Mouse (Mus musculus) urinary bladder, postnatal 14 days (tissue): ENCODE results near the gene Gnb2.

Experiments used
- DNase-seq: peaks from one replicate; pipeline ENCODE4 v3.0.0; 2021; ENCODE audit warnings: low spot score

The Gnb2 gene

GRCm38 (mm10) chr5:137539291-137539801 is 6.0 kb upstream of the Gnb2 start:
- DNase-seq, result no peak

GRCm38 (mm10) chr5:137537461-137537860 is 4.2 kb upstream of the Gnb2 start:
- DNase-seq, result no peak

DNA sequence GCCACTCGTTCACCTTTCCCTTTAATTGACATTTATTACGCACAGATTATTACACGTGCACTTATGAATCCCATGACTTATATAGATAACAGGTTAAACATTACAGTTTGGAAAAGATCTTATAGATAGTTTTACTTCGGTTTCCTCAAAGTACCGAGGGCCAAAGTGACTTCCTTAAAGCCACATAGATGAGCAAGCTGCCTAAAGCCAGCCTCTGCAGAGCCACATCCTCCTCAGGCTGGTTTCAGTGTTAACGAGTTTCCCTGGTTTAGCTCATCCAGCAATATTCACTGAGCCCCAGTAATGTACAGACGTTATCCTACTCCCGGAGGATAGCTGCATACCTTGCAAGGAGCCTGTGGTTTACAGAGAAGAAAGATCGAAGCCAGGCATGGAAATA is 2.0 kb upstream of the Gnb2 start:
- no peak for DNase-seq

DNA sequence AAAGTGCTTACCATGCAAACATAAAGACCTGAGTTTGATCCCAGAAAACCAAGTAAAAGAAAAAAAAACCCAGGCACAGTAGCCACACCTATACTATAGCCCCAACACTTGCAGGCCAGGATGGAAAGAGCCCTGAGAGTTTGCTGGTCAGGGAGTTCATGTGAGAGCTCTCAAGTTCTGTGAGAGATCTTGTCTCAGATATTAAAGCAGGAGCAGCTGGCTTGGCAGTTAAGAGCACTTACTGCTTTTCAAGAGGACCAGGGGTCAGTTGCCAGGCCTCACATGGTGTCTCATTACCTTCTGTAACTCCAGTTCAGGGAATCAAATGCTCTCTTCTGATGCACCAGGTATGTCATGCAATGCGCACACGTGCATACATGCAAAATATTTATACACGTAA is 1.5 kb upstream of the Gnb2 start:
- DNase-seq, result no peak

DNA sequence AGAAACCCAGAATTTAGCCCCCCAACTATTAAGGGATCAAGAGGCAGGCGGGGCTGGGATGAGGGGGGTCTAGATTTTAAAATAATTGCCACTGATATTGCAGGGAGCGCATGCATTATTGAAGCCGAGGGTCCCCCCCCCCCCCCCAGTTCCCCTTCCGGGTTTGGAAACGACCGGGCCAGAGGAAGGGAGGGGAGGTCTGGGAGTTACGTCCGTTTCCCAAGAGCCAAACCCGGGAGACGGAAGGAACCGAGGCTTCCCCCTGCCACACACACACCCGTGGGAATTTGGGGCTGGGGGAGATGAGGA is 548 bp downstream of the Gnb2 start:
- no peak for DNase-seq

DNA sequence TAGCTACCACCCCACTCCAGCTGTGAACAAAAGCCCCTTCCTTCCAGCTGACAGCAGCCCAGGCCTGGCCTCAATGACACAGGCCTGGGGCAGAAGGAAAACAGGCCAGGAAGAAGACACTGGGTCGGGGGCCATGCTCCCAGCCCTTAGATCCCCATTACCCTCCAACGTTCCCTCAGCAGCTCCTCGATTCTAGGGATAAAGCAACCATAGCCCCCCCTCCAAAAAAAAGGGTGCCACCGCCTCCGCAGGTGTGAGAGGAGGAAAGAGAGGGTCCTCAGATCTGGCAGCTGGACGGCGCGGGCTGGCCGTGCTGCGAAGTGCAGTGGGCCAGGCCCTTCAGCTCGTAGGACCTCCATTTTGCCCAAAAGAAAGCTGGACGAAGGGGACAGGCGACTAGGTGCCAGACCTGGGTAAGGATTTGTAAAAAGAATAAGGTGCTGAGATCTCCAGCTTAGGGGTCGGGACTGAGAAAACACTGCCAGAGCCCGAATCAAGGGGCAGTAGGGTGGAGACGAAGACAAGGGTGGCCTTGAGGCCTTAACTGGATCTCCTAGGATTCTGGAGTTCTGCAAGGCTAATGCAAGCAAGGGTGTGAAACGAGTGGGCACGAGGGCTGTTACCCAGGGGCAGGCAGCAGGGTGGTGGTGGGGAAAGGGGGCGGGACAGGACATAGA is 1.0 kb downstream of the Gnb2 start:
- no peak for DNase-seq

GRCm38 (mm10) chr5:137531414-137532130 is 1.7 kb downstream of the Gnb2 start:
- peak; percentile 67 for DNase-seq

- peak; percentile 67 for DNase-seq
These were observed 2.5 kb downstream of the Gnb2 start for GRCm38 (mm10) chr5:137530588-137531413.

DNA sequence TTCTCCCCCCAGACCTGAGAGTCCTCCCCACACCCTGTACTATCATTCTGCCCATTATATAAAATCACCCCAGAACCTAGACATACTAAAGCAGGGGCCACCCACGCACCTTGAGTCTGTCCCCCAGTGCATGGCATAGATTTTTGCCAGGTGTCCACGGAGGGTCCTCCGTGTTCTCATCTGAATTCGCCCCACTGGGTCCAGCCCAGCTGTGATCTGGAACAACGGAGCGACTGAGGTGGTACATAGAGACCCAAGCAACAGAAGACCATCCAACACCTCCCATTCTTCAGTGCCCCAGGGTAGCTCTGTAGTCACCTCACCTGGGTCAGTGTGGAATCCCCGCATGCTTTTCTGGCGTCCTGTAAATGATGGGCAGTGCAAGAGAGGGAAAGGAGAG is 3.2 kb downstream of the Gnb2 start:
- no peak for DNase-seq

- DNase-seq, result no peak
These were observed 3.9 kb downstream of the Gnb2 start for GRCm38 (mm10) chr5:137529221-137529995.

DNA sequence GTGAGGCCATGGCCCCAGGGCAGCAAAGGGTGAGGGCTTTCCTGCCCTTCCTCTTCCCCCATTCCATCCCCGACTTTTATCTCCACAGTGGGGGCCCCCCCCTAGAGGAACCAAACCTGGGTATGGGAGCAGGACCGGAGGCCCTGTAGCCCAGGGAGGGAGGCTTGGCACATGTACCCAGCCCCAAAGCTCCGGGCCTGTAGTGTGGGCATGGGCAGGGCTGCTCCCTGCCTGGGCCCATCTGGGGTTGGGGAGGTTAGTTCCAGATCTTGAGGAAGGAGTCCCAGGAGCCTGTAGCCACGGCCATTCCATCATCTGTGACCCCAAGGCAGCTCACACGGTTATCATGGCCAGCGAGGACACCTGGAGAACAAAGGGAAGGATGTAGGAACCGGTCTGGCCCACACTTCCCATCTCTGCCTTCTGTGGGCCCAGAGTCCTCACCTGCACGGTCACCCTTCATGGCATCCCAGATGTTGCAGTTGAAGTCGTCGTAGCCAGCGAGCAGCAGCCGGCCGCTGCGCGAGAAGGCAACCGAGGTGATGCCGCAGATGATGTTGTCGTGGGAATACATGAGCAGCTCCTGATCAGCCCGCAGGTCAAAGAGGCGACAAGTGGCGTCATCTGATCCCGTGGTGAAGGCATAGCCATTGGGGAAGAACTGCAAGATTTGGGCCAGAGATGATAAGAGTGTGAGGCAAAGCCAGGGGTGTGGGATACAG is 4.9 kb downstream of the Gnb2 start:
- DNase-seq, result no peak

DNA sequence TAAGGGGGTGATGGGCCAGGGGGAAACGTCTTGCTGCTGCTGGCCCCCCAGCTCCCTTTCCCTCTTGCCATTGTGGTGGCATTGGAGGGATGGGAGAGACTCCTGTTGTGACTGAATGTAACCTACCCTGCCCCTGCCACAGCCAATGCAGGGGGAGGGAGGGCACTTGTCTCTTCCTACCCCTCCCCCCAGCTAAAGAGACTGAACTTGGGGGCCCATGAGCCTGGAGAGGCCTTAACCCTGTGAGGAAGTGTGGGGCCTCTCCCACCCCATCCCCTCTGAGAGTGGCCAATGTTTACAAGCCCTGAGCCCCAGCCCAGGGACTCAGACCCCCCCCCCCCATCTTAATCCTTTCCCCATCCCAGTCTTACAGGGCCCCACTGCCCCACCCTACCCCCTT is 5.9 kb downstream of the Gnb2 start:
- no peak for DNase-seq

DNA sequence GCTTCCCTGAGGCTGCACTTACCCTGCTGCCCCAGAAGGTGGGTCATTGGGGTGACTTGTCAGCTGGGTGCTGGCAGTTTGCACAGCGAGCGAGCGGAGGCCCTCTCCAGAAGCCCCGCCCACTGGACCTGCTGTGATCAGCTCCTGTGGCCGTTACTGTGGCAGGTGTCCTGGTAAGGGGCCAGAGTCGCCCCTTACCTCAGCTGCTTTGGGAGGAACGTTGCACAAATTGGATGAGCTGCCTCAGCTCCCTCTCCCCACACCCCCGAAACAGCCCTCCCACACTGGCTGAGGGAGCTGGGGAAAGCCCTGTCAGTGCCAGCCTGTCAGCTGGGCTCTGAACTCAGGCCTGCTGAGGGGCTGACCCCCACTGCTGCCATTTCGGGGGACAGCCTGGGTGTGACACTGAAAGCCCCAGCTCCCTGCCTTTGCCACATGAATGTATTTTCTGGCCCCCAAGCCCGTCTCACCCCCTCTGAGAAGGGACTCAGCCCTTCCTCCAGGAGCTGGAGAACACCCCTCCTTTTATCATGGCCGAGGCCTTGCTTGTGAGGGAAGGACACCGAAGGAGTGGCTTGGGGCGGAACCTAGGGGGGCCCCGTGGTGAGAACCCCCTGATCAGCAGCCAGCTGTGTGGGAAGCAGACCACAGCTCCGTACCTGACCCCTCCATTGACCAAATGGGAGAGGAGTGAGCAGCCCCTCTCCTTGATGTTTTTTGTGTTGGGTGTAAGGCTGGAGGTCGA is 6.9 kb downstream of the Gnb2 start:
- DNase-seq, result peak; percentile 60

DNA sequence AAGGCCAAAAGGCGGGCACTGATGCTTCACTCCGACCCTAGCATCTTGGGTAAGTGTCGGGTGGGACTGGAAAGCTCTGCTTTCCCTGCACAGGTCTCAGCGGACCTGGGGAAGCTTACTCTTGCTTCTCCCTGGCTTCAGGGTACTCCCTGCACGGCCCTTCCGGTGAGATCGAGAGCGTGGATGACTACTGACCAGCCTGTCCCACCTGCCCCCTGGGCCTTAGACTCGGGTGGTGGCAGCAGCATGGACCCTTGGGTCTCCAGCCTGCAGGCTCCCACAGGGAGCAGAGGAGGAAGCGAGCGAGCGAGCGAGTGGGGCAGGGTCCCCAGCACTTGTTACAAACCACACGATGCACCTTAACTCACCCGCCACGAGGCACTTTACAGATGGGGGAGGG is 7.8 kb downstream of the Gnb2 start:
- DNase-seq, result no peak

DNA sequence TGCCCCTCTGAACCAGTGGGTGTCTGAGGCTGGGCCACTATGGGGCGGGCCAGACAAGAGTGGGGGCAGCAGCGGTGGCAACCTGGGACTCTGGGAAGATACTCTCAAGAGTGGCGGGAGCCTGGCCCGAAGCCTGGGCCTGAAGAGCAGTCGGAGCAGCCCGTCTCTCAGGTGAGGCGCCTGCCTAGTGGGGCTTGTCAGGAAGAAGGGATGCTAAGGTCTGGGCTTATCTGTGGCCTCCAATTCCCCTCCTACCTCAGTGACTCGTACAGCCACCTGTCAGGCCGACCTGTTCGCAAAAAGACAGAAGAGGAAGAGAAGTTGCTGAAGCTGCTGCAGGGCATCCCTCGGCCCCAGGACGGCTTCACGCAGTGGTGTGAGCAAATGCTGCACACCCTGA is 8.6 kb downstream of the Gnb2 start:
- DNase-seq, result no peak

DNA sequence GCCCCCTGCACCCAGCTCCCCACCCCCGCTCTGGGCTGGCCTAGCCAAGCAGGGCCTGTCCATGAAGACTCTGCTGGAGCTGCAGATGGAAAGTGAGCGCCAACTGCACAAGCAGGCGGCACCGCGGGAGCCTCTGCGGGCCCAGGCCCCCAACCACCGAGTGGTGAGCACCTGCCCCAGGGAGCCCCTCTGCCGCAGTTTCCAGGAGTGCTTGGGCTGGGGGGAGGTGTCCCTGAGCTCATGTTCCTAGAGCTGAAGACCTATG is 9.1 kb downstream of the Gnb2 start:
- DNase-seq, result no peak

- DNase-seq, result no peak
These were observed 9.7 kb downstream of the Gnb2 start for GRCm38 (mm10) chr5:137523396-137524250.

- DNase-seq, result no peak
These were observed 10.6 kb downstream of the Gnb2 start for GRCm38 (mm10) chr5:137522711-137523110.

- no peak for DNase-seq
These were observed 11.4 kb downstream of the Gnb2 start for GRCm38 (mm10) chr5:137521861-137522260.
